Mouse (Mus musculus): ENCODE data around the gene Cnih1.
"Not testable (repeated sequence)": the region's sequence is repeated elsewhere in the genome, so short reads cannot be mapped to it uniquely, and the experiment has no call there.

The Cnih1 gene

GRCm38 (mm10) chr14:46787454-46787786 is 791 bp downstream of the Cnih1 start:
- no peak for DNase-seq

- DNase-seq: no peak
Observed at GRCm38 (mm10) chr14:46785247-46785646, 3.0 kb downstream of the Cnih1 start.

- DNase-seq: no peak
Observed at GRCm38 (mm10) chr14:46783327-46783926, 4.8 kb downstream of the Cnih1 start.

- DNase-seq: no peak
Observed at GRCm38 (mm10) chr14:46782187-46782828, 5.9 kb downstream of the Cnih1 start.

GRCm38 (mm10) chr14:46781086-46781485 is 7.1 kb downstream of the Cnih1 start:
- DNase-seq: no peak

- peak in 1 of 2 experiments; percentile 35 for DNase-seq
Observed at GRCm38 (mm10) chr14:46779217-46779616, 9.0 kb downstream of the Cnih1 start.

- DNase-seq: no peak
Observed at GRCm38 (mm10) chr14:46778756-46779155, 9.5 kb downstream of the Cnih1 start.

GRCm38 (mm10) chr14:46770036-46770435 is 18.2 kb downstream of the Cnih1 start:
- no peak for DNase-seq

GRCm38 (mm10) chr14:46767116-46767515 is 21.1 kb downstream of the Cnih1 start:
- DNase-seq: peak; percentile 35 to 44

- DNase-seq: no peak
Observed at GRCm38 (mm10) chr14:46761186-46761585, 27.0 kb downstream of the Cnih1 start.

- DNase-seq: peak; percentile 84 to 86
Observed at GRCm38 (mm10) chr14:46760355-46761029, 27.7 kb downstream of the Cnih1 start, which contains the start of gene Cdkn3. TSS of gene Cdkn3 (plus strand) at chr14:46760541.

GRCm38 (mm10) chr14:46759970-46760354 is 28.2 kb downstream of the Cnih1 start:
- DNase-seq: no peak

GRCm38 (mm10) chr14:46757736-46758135 is 30.5 kb downstream of the Cnih1 start:
- no peak for DNase-seq

- DNase-seq: no peak
Observed at GRCm38 (mm10) chr14:46755851-46756250, 32.4 kb downstream of the Cnih1 start.

- not testable (repeated sequence) for DNase-seq
Observed at GRCm38 (mm10) chr14:46754371-46754770, 33.8 kb downstream of the Cnih1 start.

GRCm38 (mm10) chr14:46745413-46745812 is 42.8 kb downstream of the Cnih1 start:
- DNase-seq: no peak

GRCm38 (mm10) chr14:46742674-46743073 is 45.5 kb downstream of the Cnih1 start:
- no peak for DNase-seq

GRCm38 (mm10) chr14:46737346-46737745 is 50.9 kb downstream of the Cnih1 start:
- DNase-seq: not testable (repeated sequence)

- no peak for DNase-seq
Observed at GRCm38 (mm10) chr14:46736366-46736765, 51.8 kb downstream of the Cnih1 start.

- DNase-seq: no peak
Observed at GRCm38 (mm10) chr14:46734761-46735455, 53.3 kb downstream of the Cnih1 start.

GRCm38 (mm10) chr14:46734262-46734661 is 53.9 kb downstream of the Cnih1 start:
- no peak for DNase-seq

- DNase-seq: peak in 1 of 2 experiments; percentile 47
Observed at GRCm38 (mm10) chr14:46725743-46726142, 62.5 kb downstream of the Cnih1 start.

Measured in cerebellum, postnatal 14 days (tissue).